Mouse (Mus musculus) mouse trophoblast stem cell (cell line): ENCODE measurements around the gene Grrp1.

ENCODE experiments used
- in situ Hi-C, 2 experiments: fragments of 300-500 bp; cut with MseI, MboI; formaldehyde crosslinking; loops; 2 replicates in 1 of 2; 3 replicates in 1 of 2; pipeline ENCODE4 v1.15.1; 2025

Grrp1 gene

DNA sequence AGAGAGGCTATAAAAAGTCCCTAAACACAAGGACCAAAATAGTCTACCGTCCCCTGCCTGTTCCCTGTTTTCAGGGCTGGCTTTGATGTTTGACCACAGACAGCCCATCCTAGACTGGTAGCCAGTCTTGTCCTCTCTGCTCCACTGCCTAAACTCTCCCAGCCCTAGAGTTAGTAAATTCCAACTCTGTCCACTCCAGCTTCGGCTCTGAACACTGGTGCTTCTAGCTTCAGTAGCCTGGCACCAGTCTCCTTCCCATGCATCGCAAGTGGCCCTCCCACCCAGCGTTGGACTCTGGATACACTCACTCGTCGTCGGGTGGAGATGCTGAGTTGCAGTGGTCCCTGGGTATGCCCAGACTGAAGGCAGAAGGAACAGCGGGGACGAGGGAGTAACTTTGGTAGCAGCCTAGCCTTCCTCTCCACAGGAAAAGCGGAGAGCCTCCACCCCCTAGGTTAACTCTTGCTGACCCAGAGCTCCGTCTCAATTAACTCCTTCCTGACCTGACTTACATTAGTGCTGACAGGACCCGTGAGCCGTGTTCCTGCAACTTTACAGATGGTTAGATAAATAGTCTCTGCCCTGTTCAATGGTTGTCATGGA is at the start of gene Grrp1:
TSS of gene Grrp1 (minus strand) at position 385 of the 603 bp plus-strand sequence.
- in situ Hi-C loops = no loop called here

DNA sequence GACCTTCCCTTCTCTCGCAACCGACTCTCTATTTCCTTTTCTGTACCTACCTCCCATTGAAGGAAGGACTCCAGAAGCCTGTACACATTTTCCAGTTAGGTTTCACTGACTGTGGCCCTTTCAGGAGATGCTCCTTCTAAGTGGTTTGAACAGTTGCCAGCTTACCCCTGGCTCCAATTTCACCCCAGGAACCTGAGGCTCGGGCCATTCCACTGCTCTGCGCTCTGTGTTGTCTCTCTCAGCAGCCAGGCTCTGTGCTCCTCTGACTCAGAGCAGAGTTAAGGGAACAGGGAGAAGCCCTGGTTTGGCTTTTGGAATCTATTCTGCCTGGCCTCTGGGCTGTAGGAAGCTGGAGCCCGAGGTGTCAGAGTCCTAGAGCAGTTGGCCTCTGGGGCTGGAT is 48.2 kb upstream of the Grrp1 start:
- in situ Hi-C loops = no loop called here

DNA sequence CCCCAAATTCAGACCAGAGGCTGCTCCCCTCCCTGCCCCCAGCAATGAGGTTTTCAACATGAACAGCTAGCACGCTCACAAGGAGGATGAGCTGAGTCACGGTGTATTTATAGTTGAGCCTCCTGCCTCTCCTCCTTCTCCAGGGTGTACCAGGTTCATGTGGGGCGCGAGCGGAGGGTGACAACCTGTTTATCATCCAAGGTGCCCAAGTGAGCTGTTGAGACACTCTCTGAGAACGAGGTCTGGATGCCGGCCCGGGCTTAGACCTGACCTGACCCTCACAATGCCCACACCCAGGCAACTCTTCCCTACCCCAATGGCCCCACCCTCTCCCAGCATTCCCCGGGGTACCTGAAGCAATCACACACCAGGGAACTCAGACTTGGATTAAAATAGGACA is 46.4 kb upstream of the Grrp1 start:
- in situ Hi-C loops = no loop called here

DNA sequence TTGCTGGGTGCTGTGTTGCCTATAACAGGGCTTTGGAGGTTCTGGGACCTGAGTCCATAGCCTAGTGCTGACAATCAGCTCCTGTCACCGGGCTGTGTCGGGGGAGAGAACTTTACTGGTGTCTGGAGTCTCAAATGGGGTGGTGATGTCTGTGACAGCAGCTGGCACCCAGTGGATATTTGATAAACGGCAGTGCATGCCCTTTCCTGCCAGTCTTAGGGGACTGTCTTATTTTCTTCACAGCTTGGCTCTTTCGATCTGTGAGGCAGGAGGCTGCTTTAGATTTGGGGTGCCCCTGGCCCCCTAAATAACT is 45.5 kb upstream of the Grrp1 start:
- in situ Hi-C loops = loop anchor here in 1 of 2 experiments (10.0 kb wide), 1 partner anchor 105 kb away; no protein-coding TSS in a partner anchor

DNA sequence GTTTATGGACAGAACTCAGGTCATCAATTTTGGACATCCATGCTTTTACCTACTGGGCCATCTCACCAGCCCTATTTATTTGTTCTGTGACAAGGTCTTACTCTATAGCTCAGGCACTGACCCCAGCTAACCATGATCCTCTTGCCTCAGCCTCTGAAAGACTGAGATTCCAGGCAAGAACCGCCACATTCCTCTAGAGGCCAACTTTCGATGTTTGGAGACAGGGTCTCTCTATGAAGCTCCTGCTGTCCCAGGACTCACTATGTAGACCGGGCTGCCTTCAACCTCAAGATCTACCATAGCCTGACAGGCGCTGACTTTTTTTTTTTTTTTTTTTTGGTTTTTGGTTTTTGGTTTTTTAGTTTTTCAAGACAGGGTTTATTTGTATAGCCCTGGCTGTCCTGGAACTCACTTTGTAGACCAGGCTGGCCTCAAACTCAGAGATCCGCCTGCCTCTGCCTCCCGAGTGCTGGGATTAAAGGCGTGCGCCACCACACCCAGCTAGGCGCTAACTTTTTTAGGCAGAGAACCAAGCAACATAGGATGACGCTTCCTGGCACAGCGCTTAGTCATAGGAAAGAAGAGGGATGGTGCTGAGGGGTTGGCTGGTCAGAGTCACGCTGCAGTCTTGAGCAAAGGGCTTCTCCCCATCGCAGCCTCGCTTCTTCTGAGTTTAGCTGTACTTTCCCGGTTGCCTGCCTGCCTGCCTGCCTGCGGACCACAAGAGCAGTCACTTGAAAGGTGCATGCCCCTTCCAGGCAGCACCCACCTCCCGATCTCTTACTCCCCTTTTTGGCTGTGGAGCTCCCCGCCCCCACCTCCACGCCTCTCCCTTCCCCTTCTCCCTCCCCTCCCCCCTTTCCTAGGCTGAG is 45.0 kb upstream of the Grrp1 start:
- in situ Hi-C loops = loop anchor here in 1 of 2 experiments (10.0 kb wide), 1 partner anchor 104 kb away; no protein-coding TSS in a partner anchor

DNA sequence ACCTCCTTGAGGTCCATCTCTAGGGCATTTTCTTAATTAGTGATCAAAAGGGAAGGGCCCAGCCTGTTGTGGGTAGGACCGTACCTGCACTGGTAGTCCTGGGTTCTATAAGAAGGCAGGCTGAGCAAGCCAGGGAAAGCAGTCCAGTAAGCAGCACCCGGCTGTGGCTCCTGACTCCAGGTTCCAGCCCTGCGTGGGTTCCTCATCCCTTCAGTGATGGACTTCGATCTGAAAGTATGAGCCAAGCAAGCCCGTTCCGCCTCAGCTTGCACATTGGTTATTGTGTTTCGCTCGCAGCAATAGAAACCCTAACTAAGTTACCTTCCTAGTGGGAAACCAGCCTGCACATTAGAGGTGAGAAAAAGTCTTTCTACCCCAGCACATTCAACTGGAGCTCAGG is 43.5 kb upstream of the Grrp1 start:
- in situ Hi-C loops = loop anchor here in 1 of 2 experiments (10.0 kb wide), 1 partner anchor 103 kb away; no protein-coding TSS in a partner anchor

DNA sequence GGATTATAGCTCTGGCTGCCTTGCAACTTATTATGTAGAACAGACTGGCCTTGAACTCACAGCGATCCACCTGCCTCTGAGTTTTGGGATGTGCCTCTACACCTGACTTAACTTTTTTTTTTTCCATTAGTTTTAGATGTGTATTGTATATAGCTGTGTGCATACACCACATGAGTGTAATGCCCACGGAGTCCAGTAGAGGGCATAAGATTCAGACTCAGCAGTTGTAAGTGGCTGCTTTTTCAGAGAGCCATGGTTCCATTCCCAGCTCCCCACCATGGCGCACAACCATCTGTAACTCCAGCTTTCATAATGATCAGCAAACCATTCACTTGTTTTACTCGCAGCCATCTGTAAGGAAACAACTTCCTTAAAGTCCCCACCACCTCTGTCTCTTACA is 42.6 kb upstream of the Grrp1 start:
- in situ Hi-C loops = loop anchor here in 1 of 2 experiments (10.0 kb wide), 1 partner anchor 102 kb away; no protein-coding TSS in a partner anchor

DNA sequence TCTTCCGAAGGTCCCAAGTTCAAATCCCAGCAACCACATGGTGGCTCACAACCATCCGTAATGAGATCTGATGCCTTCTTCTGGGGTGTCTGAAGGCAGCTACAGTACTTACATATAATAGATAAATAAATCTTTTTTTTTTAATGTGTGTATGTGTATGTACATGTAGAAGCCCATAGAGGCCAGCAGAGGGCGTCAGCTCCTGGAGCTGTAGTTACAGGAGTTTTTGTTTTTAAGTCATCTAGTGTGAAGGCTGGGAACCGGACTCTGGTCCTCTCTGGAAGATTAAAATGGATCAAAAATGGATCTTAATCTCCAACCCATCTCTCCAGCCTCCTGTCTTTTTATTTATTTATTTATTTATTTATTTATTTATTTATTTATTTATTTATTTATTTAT is 42.2 kb upstream of the Grrp1 start:
- in situ Hi-C loops = loop anchor here in 1 of 2 experiments (10.0 kb wide), 1 partner anchor 101 kb away; no protein-coding TSS in a partner anchor

DNA sequence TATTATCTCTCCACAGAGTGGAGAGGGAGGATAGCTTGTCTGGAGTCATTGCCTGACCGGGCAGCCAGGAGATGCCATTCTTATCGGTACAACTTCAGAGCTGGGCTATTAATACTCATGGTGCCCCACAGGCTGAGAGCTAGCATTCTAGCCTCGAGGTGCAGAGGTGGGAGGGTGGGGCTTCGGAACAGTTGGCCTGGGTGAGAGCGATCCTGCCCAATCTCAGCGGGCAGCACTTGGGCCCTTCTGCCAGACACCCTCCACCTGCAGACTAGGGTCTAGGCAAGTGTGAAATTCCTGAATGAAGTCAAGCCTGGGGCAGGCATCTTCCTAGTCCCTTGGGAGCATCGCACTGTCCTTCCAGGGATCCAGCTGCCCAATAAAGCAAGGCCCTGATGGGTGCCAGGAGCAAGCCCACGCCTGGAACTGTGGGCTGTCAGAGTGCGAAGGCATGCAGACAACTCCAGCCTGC is 39.8 kb upstream of the Grrp1 start:
- in situ Hi-C loops = loop anchor here in 1 of 2 experiments (5.0 to 10.0 kb wide), 2 partner anchors 36 to 99 kb away; no protein-coding TSS in a partner anchor

DNA sequence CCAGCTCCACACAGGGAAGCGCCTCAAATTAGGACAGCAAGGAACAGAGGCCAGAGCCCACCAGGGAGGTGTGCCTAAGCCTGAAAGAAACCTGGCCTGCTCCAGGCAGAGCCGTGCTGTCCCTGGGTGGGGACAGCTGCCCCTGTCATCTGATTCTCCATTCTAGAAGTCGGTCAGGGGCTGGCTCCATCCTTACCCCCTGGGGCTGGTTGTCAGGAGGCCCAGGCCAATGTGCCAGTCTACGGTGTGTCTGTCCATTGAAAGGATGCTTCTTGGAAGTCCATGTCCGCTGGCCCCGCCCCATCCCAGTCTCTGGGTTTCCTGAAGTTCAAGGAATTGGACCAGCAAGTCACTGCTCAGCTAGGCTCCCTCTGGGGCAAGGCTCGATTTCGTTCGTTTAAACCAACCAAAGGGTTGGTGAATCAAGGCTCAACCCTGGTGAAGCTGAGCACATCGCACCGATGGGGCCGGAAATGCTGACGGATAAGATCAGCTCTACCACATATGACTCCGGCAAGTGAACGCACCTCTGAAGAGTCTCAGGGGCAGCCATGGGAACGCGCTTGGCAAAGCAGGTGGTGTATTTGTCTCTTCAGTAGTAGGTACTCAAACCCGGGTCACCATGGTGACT is 39.3 kb upstream of the Grrp1 start:
- in situ Hi-C loops = loop anchor here in 1 of 2 experiments (5.0 to 10.0 kb wide), 2 partner anchors 36 to 98 kb away; no protein-coding TSS in a partner anchor

DNA sequence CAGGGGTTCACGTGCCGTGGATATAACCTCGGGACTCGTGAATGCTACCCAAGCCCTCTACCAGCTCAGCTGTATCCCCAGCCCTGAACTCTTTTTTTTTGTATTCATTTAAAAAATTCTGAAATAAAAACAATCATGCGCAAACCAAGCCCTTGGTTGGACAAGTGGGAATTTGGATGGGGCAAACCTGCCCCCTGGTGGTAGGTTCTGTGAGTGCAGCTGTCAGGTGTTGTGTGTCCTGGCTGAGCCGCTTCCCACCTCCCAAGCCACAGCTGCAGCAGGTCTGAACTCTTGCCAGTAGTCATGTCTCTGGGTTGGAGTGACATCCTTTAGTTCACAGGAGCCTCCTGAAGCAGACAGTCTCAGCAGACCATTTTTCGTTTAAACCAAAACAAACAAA is 38.2 kb upstream of the Grrp1 start:
- in situ Hi-C loops = loop anchor here in 1 of 2 experiments (5.0 to 10.0 kb wide), 2 partner anchors 35 to 97 kb away; no protein-coding TSS in a partner anchor

DNA sequence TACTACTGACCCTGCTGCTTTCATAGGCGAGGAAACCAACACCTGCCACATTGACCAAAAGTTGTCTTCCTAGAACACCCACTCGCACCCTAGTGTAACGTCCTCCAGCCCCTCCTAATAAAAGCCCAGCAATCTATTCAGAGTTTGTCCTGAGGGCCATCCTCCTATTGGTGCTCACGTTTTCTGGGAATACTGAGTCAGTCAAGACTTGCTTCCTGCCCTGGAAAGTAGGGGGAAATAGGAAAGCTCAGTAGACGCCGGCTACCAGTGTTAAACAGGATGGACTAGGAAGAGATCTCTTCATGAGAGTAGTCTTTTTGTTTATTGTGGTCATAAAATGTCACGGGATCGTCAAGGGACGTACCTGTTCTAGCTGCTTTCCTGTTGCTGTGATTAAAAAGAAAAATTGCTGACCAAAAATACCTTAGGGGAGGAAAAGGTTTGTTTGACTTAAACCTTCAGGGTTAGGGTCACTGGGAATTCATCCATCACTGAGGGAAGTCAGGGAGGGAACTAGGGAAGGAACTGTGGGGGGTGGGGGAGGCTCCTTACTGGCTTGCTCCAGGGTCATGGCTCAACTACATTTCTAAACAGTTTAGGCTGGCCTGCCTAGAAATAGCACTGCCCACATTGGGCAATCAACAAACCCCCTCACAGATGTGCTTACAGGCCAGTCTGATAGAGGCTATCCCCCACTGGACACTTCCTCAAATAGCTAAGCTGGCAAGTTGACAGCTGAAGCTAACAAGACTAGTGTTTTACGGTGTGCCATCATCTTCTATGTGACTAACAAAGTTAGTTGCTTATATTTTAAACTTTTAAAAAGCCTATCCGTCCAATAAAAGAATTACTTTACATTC is 34.7 kb upstream of the Grrp1 start:
- in situ Hi-C loops = no loop called here

DNA sequence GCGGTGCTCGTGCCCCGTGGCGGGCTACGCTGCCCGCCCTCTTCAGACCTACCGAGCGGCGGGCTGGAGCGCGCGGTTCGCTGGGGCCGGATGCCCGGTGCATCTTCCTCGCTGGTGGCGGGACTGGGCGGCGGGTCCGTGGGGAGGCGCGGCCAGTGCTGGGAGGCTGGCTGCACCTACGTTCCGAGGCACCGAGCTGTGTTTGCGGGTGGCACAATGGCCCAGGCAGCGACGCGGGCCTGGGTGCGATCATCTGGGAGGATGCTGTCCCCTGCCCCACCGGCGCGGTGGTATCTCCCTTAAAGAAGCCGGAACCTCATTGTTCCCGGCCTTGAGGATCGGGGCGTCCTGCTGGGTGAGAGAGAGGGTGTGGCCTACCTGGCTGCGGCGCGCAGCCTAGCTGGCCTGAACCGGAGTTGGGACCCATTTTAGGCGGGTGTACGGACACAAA is 33.7 kb upstream of the Grrp1 start, which contains the start of gene Pdik1l:
TSS of gene Pdik1l (minus strand) at position 321 of the 451 bp plus-strand sequence.
- in situ Hi-C loops = no loop called here

DNA sequence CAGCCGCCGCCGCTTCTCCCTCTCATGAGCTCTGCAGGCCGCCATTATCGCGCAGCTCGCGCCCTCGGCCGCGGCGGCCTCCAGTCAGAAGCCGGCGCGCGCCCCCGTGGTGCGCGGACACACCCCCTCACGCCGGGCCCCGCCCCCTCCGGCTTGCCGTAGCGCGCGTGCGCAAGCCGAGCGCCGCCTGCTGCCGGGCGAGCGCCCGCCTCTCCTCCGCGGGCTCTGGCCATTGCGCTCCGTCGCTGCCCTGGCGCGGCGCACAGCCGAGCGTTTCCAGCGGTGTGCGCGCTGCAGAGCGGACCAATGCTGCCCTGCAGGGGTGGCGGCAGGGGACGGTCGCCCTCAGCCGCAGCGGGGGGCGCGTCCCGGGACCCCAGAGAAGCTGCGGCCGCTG is 33.3 kb upstream of the Grrp1 start:
- in situ Hi-C loops = no loop called here

DNA sequence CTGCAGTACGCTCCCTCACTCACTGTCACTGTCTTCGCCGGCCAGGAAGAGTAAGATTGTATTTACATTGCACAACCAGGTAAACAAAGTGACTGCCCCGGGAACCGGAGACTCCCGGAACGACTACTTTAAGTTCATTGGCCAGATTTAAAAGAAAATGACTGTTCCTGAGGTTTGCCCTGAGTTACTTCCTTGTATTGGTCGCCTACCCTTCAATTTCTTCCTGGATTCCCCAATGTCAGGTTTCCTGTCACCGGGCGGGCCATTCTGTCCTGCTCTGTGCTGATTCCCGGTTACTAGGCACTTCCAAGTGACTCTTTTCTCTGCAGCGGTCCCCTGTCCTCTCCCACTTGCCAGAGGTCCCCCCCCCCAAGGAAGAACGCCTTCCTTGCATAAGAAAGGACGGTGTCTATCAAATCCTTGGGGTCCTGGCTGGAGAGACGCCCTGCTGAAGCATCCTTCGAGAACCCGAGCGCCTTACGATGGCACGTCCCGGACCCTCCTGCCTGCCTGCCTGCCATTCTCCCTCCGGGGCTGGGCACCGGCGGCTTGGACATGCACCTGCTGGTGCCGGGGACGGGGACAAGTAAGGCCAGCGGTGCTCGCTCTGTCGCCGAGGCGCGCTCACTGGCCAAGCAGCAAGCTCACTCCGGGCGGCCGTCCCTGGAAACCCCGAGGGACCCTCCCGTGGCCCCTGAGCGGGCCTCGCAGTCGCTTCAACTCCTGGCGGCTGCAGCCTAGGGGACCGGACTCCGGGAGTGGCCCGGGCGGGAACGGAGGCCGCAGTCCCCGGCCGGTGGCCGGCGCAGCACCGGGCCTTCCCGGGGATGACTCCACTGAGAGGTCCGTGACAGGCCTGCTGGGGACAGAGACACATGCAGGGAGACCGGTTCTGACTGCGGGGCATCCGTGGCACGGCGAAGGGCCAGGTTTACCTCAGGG is 32.6 kb upstream of the Grrp1 start:
- in situ Hi-C loops = no loop called here

DNA sequence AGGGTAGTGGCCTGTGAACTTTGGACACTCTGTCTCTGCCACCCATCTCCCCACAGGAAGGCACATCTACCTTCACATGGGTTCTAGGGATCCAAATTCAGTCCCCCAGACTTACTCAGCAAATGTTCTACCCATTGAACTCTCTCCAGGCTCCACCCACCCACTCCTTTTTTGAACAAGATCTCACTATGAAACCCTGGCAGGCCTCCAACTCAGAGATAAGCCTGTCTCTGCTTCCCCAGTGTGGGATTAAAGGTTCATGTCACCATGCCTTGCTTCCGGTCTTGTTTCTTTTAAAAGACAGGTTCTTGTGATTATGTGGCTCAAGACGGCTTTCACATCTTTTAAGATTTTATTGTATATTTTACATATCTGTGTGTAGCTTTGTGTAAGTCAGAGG is 31.0 kb upstream of the Grrp1 start:
- in situ Hi-C loops = no loop called here

DNA sequence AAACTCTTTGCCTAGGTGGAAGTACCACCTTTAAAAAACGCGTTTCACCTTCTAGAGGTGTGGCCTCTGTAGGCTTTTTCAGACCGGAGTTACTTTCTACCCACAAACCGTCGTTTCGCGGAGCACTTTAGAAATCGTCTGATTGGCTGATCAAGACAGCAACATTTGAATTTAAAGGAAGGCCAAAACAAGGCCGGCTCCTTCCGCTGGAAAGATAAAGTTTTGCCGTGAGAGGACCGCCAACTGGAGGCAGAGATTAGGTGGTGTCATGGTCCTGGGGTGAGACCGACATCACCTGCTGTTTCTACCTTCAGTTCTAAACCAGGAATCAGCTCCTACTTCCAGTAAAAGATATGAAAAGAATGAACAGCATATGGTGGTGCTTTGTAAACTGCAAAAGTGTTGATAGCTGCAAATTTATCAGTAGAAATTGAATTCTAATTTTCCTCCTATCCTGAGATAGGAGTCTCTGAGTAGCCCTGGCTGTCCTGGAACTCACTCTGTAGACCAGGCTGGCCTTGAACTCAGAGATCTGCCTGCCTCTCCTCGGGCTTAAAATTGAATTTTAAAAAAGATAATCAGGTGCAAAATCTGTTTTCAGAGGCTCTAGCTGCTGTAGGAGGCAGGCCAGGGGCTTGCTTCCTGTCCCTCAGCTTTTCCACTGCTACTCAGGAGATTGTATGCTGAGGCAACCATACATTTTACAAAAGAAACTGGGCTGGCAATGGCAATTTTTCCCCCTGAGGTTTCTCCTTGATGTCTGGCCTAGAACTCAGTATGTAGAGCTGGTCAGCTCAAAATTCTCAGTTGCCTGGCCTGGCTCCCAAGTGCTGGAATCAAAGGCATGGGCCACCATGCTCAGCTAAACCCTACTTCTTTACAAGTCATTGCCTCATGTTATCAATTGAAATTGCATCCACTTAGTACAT is 19.8 kb upstream of the Grrp1 start:
- in situ Hi-C loops = no loop called here

DNA sequence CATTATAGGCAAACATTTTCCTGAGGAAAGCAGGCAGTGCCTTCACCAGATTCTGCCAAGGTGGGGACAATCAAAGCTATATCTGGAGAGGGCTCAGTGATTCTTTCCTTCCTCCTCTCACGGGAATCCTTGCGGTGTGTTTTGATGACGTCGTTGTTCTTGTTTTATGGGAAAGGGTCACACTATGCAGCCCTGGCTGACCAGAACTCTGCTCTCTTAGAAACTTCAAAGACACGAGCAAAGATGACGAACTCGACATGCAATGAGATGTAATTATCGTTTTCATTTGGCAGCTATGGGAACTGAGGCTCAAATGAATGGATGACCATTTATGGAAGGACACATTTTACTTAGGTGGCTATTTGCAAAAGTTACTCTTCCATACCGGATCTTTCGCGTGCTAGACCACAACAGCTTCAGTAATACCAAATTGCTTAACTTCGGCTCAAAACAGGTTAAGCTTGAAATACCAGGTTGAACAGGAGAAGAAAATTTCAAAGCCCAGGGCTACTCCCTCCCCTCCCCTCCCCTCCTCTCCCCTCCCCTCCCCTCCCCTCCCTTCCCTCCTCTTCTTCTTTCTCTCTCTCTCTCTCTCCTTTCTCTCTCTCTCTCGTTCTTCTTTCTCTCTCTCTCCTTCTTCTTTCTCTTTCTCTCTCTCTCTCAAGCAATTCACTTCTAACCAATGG is 19.0 kb upstream of the Grrp1 start:
- in situ Hi-C loops = no loop called here
